Mouse (Mus musculus) ovary, adult 2 months (tissue): ENCODE data around the gene Ror1. TPM values are rescaled to one million over a fixed set of nuclear protein-coding genes. Genes with fewer than 3 reads are reported as not detected.

Experiments
- polyA plus RNA-seq: library from polyadenylated mRNA; depleted of rRNA; stranded (reverse); fragments of >200 nt; gene quantifications from 2 replicates; pipeline ENCODE4 v1.2.3, GENCODE M21; 2012; rRNA removed

The Ror1 gene
- polyA plus RNA-seq: 3.2 and 3.4 TPM in 2 replicates

DNA sequence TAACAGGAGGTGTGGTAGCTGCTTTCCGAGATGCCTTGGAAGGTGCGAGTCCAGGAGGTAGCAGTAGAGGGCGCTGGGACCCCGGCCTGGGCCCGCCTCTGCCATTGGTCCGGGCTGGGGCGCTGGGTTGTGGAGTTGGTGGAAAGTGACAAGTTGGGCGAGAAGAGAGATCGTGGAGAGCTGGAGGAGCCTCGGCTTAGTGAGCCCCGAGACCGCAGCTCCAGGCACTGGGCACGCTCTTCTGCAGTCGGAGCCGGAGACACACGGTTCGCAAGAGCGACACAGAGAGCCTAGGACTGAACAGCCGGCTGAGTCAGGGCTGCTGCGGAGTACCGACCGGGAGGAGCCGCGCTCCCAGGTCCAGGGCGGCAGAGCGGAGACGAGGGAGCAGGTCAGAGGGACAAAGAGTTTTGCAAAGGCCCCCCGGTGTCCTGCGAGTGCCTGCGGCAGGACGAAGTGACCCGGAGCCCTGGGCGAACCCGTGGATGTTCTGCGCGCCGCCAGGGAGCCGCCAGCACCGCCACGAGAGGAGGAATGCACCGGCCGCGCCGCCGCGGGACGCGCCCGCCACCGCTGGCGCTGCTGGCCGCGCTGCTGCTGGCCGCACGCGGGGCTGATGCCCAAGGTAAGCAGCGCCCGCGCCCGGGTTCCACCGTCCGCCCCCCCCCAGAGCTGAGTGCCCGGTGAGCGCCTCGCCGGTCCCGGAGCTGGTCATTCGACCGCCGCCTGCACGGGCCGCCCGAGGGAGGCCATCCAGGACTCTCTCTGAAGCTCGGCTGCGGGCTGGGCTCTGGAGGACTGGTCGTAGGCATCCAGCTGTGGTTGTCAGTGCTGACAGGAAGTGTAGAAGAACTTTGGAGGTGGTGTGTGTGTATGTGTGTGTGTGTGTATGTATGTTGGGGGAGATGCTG is at the start of gene Ror1:
Gene Ror1, plus strand, starts transcription at position 107 of the 911 bp plus-strand sequence.

DNA sequence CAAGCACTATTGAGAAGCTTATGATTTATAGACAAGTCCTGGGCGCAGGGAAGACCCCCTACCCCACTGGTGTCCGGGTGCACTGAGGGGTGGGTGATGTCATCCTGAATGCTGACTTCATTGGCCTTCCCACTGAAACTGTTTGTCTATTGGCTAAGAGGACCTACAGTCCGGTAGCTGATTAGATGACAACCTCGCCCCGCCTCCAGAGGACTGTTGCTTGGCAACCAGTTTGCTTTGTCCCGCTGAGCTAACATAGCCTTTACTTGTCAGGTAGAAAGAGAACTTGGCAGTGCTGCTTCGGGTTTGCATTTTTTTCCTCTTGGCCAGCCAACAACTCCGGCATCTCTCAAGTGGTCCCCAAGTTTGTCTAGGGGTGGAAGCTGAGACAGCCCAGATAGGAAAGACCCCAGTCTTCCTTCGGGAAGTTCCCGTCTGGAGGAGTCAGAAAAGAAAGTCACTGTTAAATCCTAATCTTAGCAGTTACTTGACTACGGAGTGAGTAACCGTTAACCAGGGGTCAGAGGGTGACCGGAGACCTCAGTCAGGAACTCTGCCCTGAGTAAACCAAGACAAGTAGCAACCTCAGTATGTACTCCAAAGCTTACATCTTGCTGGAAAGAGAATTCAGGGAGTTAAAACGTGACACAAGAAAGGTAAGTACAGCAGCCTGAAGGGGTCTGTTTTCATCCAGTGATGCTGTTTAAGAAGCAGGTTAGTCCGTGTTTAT is 383.2 kb downstream of the Ror1 start, which contains the start of gene Ube2u:
Gene Ube2u, plus strand, starts transcription at position 258 of the 730 bp plus-strand sequence.

Other genes starting within 250 kb of the Ror1 start
- gene Pgm1, start 166.4 kb upstream of the Ror1 start, polyA plus RNA-seq: 35.9 and 37.3 TPM in 2 replicates
- gene Itgb3bp, start 166.0 kb upstream of the Ror1 start, polyA plus RNA-seq: 0.53 and 0.54 TPM in 2 replicates